Mouse (Mus musculus): Measurements from ENCODE around the gene Cst13. TPM values are rescaled to one million over a fixed set of nuclear protein-coding genes. Genes with fewer than 3 reads are reported as not detected.
"Not testable (repeated sequence)": the region's sequence is repeated elsewhere in the genome, so short reads cannot be mapped to it uniquely, and the experiment has no call there.

Gene Cst13
- polyA plus RNA-seq (2014; fragmentation: Nextera tagmentation; extraction: Ambion mirVana), result not detected in 2 replicates

- Histone ChIP-seq H3K4me1 (ENCODE audit: control insufficient read depth, insufficient read depth, low read length) (peaks cover 3% of the 10 kb centered on the region; the same call in 1 of the 2 replicates), H3K9me3 (ENCODE audit: control insufficient read depth, low read length) (no peaks in the 10 kb centered on the region), H3K4me2 (no peak within 1 kb of the TSS), H3K4me3 (ENCODE audit: low read depth, low read length) (no peak within 1 kb of the TSS), H3K9ac (ENCODE audit: low read length) (no peak within 1 kb of the TSS), H3K27me3 (ENCODE audit: control insufficient read depth, insufficient read depth, low read length) (no peaks in the 10 kb centered on the region), H3K27ac (ENCODE audit: low read depth, low read length) (no peak within 1 kb of the TSS), H3K36me3 (ENCODE audit: control insufficient read depth, insufficient read depth, low read length) (no peaks in the 10 kb centered on the region)
- ATAC-seq (ENCODE audit: low FRiP score) (no peak), DNase-seq (ENCODE audit: low spot score, missing footprints) (no peak)
These were observed at the start of gene Cst13 for GRCm38 (mm10) chr2:148819909-148820308. Gene Cst13 (plus strand): TSS chr2:148820081.

GRCm38 (mm10) chr2:148771397-148771796, 48.5 kb upstream of the Cst13 start, which contains the start of gene Cst11:
Gene Cst11 (minus strand): TSS chr2:148771497.
- not testable (repeated sequence) for DNase-seq (ENCODE audit: low spot score, missing footprints); H3K4me2 ChIP-seq; H3K9ac ChIP-seq (ENCODE audit: low read length); H3K4me1 ChIP-seq (ENCODE audit: control insufficient read depth, insufficient read depth, low read length); H3K27ac ChIP-seq (ENCODE audit: low read depth, low read length); H3K9me3 ChIP-seq (ENCODE audit: control insufficient read depth, low read length); H3K27me3 ChIP-seq (ENCODE audit: control insufficient read depth, insufficient read depth, low read length); H3K4me3 ChIP-seq (ENCODE audit: low read depth, low read length); H3K36me3 ChIP-seq (ENCODE audit: control insufficient read depth, insufficient read depth, low read length); ATAC-seq (ENCODE audit: low FRiP score)
- 80% methylated on average over 4 of the region's 4 CpGs for WGBS

DNA sequence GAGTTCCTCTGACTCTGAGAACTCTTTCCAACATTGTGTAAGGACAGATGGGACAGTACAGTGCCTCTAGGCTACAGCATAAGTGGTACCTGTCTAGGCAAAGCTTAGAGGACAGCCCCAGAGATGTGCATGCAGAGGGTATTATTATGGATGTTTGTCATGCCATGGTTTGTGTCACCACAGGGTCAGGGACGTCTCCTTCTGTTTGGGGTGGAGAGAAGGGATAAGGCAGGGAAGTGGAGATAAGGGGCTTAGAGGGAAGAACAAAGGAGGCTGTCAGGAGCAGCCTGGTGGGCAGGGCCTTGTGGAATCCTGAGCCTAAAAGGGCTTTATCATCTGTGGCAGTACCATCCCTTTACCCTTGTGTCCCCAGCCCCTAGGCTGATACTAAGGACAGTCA, 38.2 kb upstream of the Cst13 start, which contains the start of gene 8030411F24Rik:
TSS of gene 8030411F24Rik (plus strand) at position 301 of the 400 bp plus-strand sequence.
- no peak for DNase-seq (ENCODE audit: low spot score, missing footprints)
- 5% methylated on average over 1 of the region's 1 CpGs for WGBS
- no peaks in the 10 kb centered on the region for H3K9me3 ChIP-seq (ENCODE audit: control insufficient read depth, low read length)
- no peaks in the 10 kb centered on the region for H3K27me3 ChIP-seq (ENCODE audit: control insufficient read depth, insufficient read depth, low read length)
- ATAC-seq (ENCODE audit: low FRiP score), result no peak
- H3K4me2 ChIP-seq, result no peak within 1 kb of the TSS
- H3K9ac ChIP-seq (ENCODE audit: low read length), result no peak within 1 kb of the TSS
- H3K4me3 ChIP-seq (ENCODE audit: low read depth, low read length), result no peak within 1 kb of the TSS
- H3K36me3 ChIP-seq (ENCODE audit: control insufficient read depth, insufficient read depth, low read length), result no peaks in the 10 kb centered on the region
- H3K4me1 ChIP-seq (ENCODE audit: control insufficient read depth, insufficient read depth, low read length), result no peaks in the 10 kb centered on the region
- H3K27ac ChIP-seq (ENCODE audit: low read depth, low read length), result no peak within 1 kb of the TSS

DNA sequence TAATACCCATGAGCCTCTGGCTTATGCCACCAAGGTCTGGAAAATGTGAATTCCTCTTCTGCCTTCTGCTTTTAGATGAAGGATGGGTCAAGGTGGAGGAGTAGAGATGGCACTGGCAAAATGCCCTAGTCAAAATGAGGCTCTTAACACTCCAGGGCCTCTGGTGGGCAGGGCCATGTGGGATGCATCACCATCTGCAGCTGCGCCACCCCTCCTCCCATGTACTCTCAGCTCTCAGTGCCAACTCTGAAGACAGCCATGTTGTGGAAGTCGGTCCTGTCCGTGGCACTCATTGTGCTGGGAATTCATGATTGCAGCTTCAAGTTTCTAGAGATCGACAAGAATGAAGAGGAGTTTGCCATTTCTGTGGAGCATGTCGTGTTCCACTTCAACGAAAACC, 30.7 kb upstream of the Cst13 start, which contains the start of gene Cst12:
TSS of gene Cst12 (plus strand) at position 220 of the 400 bp plus-strand sequence.
- WGBS, result 90% methylated on average over 6 of the region's 6 CpGs
- Histone ChIP-seq H3K9ac (ENCODE audit: low read length) (no peak within 1 kb of the TSS), H3K4me2 (no peak within 1 kb of the TSS), H3K36me3 (ENCODE audit: control insufficient read depth, insufficient read depth, low read length) (no peaks in the 10 kb centered on the region), H3K27ac (ENCODE audit: low read depth, low read length) (no peak within 1 kb of the TSS), H3K9me3 (ENCODE audit: control insufficient read depth, low read length) (no peaks in the 10 kb centered on the region), H3K27me3 (ENCODE audit: control insufficient read depth, insufficient read depth, low read length) (no peaks in the 10 kb centered on the region), H3K4me1 (ENCODE audit: control insufficient read depth, insufficient read depth, low read length) (no peaks in the 10 kb centered on the region), H3K4me3 (ENCODE audit: low read depth, low read length) (no peak within 1 kb of the TSS)
- no peak for DNase-seq (ENCODE audit: low spot score, missing footprints)
- no peak for ATAC-seq (ENCODE audit: low FRiP score)

DNA sequence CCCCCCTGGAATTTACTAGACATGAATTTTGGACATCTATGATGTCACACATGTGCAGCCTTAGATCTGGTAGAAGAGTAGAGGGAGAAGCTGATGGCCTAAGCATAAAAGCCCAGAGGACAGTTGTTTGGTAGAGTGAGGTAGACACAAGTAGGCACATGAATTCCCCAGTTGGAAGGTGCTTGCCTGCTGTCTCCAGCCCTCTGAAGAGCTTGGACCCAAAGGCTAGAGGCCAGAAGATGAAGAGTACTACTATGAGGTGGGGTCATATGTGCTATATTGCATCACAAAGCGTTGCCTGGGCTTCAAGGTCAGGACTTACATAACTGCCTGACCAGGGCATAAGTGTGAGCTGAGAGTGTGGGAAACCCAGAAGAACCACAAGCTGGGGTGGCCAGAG, 21.4 kb upstream of the Cst13 start, which contains the start of gene Cst8:
TSS of gene Cst8 (plus strand) at position 301 of the 400 bp plus-strand sequence.
- DNase-seq (ENCODE audit: low spot score, missing footprints) (no peak), ATAC-seq (ENCODE audit: low FRiP score) (no peak)
- no peak within 1 kb of the TSS for H3K9ac ChIP-seq (ENCODE audit: low read length)
- no peaks in the 10 kb centered on the region for H3K4me1 ChIP-seq (ENCODE audit: control insufficient read depth, insufficient read depth, low read length)
- no peak within 1 kb of the TSS for H3K4me2 ChIP-seq
- H3K4me3 ChIP-seq (ENCODE audit: low read depth, low read length), result no peak within 1 kb of the TSS
- no peaks in the 10 kb centered on the region for H3K27me3 ChIP-seq (ENCODE audit: control insufficient read depth, insufficient read depth, low read length)
- H3K9me3 ChIP-seq (ENCODE audit: control insufficient read depth, low read length), result no peaks in the 10 kb centered on the region
- no peak within 1 kb of the TSS for H3K27ac ChIP-seq (ENCODE audit: low read depth, low read length)
- H3K36me3 ChIP-seq (ENCODE audit: control insufficient read depth, insufficient read depth, low read length), result no peaks in the 10 kb centered on the region
- WGBS, result 96% methylated on average over 1 of the region's 1 CpGs

DNA sequence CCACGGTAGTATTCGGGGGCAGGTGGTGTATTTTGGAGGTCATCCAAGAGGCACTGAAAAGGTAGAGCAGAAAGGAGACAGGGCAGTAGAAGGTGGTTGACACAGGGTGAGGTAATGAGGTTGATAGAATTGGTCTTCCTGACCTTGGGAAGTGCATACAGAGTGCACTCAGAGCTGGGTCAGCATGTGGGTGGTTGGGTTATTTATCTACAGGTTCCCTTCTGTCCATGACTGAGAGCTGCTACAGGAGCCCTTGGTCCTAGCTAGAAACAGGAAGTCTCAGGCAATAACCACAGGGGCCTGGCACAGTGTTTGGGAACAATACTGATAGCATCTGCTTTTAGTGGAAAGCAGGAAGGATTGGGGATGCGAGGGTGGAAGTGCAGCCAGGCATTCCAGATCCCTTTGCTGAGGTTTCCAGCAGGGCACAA, 18.4 kb upstream of the Cst13 start:
- Histone ChIP-seq H3K4me1 (ENCODE audit: control insufficient read depth, insufficient read depth, low read length) (no peaks in the 10 kb centered on the region), H3K4me3 (ENCODE audit: low read depth, low read length) (no peak overlapping the region), H3K27me3 (ENCODE audit: control insufficient read depth, insufficient read depth, low read length) (no peaks in the 10 kb centered on the region), H3K27ac (ENCODE audit: low read depth, low read length) (no peak overlapping the region), H3K4me2 (no peak overlapping the region), H3K9ac (ENCODE audit: low read length) (no peak overlapping the region), H3K36me3 (ENCODE audit: control insufficient read depth, insufficient read depth, low read length) (no peaks in the 10 kb centered on the region), H3K9me3 (ENCODE audit: control insufficient read depth, low read length) (no peaks in the 10 kb centered on the region)
- ATAC-seq (ENCODE audit: low FRiP score) (no peak), DNase-seq (ENCODE audit: low spot score, missing footprints) (no peak)
- 82% methylated on average over 3 of the region's 3 CpGs for WGBS

- no peak overlapping the region for H3K9ac ChIP-seq (ENCODE audit: low read length)
- no peaks in the 10 kb centered on the region for H3K36me3 ChIP-seq (ENCODE audit: control insufficient read depth, insufficient read depth, low read length)
- no peaks in the 10 kb centered on the region for H3K4me1 ChIP-seq (ENCODE audit: control insufficient read depth, insufficient read depth, low read length)
- ATAC-seq (ENCODE audit: low FRiP score) (no peak), DNase-seq (ENCODE audit: low spot score, missing footprints) (no peak)
- no peak overlapping the region for H3K27ac ChIP-seq (ENCODE audit: low read depth, low read length)
- no peak overlapping the region for H3K4me3 ChIP-seq (ENCODE audit: low read depth, low read length)
- H3K4me2 ChIP-seq, result no peak overlapping the region
- 86% methylated on average over 6 of the region's 6 CpGs for WGBS
- no peaks in the 10 kb centered on the region for H3K9me3 ChIP-seq (ENCODE audit: control insufficient read depth, low read length)
- H3K27me3 ChIP-seq (ENCODE audit: control insufficient read depth, insufficient read depth, low read length), result no peaks in the 10 kb centered on the region
These were observed 13.2 kb upstream of the Cst13 start for GRCm38 (mm10) chr2:148806696-148807095.

GRCm38 (mm10) chr2:148825986-148826385, 6.1 kb downstream of the Cst13 start:
- no peaks in the 10 kb centered on the region for H3K4me1 ChIP-seq (ENCODE audit: control insufficient read depth, insufficient read depth, low read length)
- H3K9me3 ChIP-seq (ENCODE audit: control insufficient read depth, low read length), result no peaks in the 10 kb centered on the region
- H3K27ac ChIP-seq (ENCODE audit: low read depth, low read length), result no peak overlapping the region
- no peak overlapping the region for H3K4me2 ChIP-seq
- ATAC-seq (ENCODE audit: low FRiP score) (no peak), DNase-seq (ENCODE audit: low spot score, missing footprints) (no peak)
- WGBS, result 78% methylated on average over 1 of the region's 1 CpGs
- H3K27me3 ChIP-seq (ENCODE audit: control insufficient read depth, insufficient read depth, low read length), result no peaks in the 10 kb centered on the region
- no peak overlapping the region for H3K9ac ChIP-seq (ENCODE audit: low read length)
- H3K4me3 ChIP-seq (ENCODE audit: low read depth, low read length), result no peak overlapping the region
- H3K36me3 ChIP-seq (ENCODE audit: control insufficient read depth, insufficient read depth, low read length), result no peaks in the 10 kb centered on the region

DNA sequence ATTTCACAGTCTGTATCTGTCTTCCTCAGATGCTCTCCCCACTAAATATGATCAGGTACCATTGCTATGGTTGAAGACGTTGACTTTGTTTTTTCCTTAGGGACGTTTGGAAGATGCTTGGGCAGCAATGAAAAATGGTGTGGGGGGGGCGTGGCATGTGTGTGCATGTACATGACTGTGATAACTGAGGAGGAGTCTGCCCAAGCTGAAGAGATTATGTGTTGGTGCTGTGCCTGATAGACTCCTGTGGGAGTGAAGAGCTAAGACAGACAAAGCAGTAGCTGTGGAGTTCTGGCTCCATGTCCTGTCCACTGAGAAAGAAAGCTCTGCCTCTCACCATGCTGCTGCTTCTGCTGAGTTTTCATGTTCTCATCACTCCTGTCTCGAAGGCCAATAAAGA, 15.0 kb downstream of the Cst13 start, which contains the start of gene Cst9:
TSS of gene Cst9 (plus strand) at position 236 of the 400 bp plus-strand sequence.
- no peak within 1 kb of the TSS for H3K4me3 ChIP-seq (ENCODE audit: low read depth, low read length)
- ATAC-seq (ENCODE audit: low FRiP score) (no peak), DNase-seq (ENCODE audit: low spot score, missing footprints) (no peak)
- H3K4me2 ChIP-seq, result no peak within 1 kb of the TSS
- WGBS, result 79% methylated on average over 4 of the region's 4 CpGs
- no peaks in the 10 kb centered on the region for H3K27me3 ChIP-seq (ENCODE audit: control insufficient read depth, insufficient read depth, low read length)
- no peaks in the 10 kb centered on the region for H3K9me3 ChIP-seq (ENCODE audit: control insufficient read depth, low read length)
- H3K27ac ChIP-seq (ENCODE audit: low read depth, low read length), result no peak within 1 kb of the TSS
- no peaks in the 10 kb centered on the region for H3K36me3 ChIP-seq (ENCODE audit: control insufficient read depth, insufficient read depth, low read length)
- H3K4me1 ChIP-seq (ENCODE audit: control insufficient read depth, insufficient read depth, low read length), result no peaks in the 10 kb centered on the region
- no peak within 1 kb of the TSS for H3K9ac ChIP-seq (ENCODE audit: low read length)
